Comparison of ENCODE assay signal across 8 mouse cellular contexts in genomic region chr13:94868478-94868950, GRCm38 (mm10). TPM values are rescaled to one million over a fixed set of nuclear protein-coding genes. Genes with fewer than 3 reads are reported as not detected.
A peak's percentile ranks its signal among the peaks of the same experiment; 100 is the strongest.
DNase-seq lines count a peak whose midpoint lies in the region; ATAC-seq and TF ChIP-seq lines count a peak whose summit lies in the region.

No protein-coding gene starts in this region.

- H3K9me3 ChIP-seq in forebrain, embryonic 13.5 days (replicated peaks): no peaks in the 10 kb centered on the region
- no peaks in the 10 kb centered on the region for H3K9me3 ChIP-seq in hindbrain, embryonic 15.5 days
- H3K9me3 ChIP-seq in liver, embryonic 16.5 days (replicated peaks; ENCODE audit: control insufficient read depth, low read length): no peaks in the 10 kb centered on the region
- no peaks in the 10 kb centered on the region for H3K9me3 ChIP-seq in neural tube, embryonic 13.5 days

- 3% methylated on average over 33 of the region's 35 CpGs for whole genome bisulfite sequencing in kidney, adult 2 months
- under 1% methylated on average over 31 of the region's 35 CpGs for WGBS in forebrain, embryonic 13.5 days
- under 1% methylated on average over 35 of the region's 35 CpGs for WGBS in hindbrain, embryonic 15.5 days
- 1% methylated on average over 35 of the region's 35 CpGs for WGBS in liver, embryonic 16.5 days (ENCODE audit: insufficient replicate concordance)
- under 1% methylated on average over 29 of the region's 35 CpGs for WGBS in neural tube, embryonic 13.5 days

- peak; percentile 34 for TF ChIP-seq CTCF in kidney, adult 2 months (conservative IDR thresholded peaks at IDR 0.05; ENCODE audit: insufficient read depth, insufficient read length, low read depth, low read length)

- ATAC-seq in forebrain, embryonic 13.5 days: peak; percentile 81
- peak; percentile 65 for ATAC-seq in hindbrain, embryonic 15.5 days (ENCODE audit: low FRiP score, low read depth)
- peak; percentile 53; the same call in 1 of the 2 replicates for ATAC-seq in liver, embryonic 16.5 days (ENCODE audit: low read depth)
- peak; percentile 79 for ATAC-seq in neural tube, embryonic 13.5 days (ENCODE audit: low read depth)

- 0 out of 2 replicates have a peak overlapping the region, but pooled peaks have one; percentile 16 for H3K9ac ChIP-seq in forebrain, embryonic 13.5 days
- H3K9ac ChIP-seq in hindbrain, embryonic 15.5 days: no peak overlapping the region
- no peak overlapping the region for H3K9ac ChIP-seq in liver, embryonic 16.5 days (ENCODE audit: low read depth, low read length)
- H3K9ac ChIP-seq in neural tube, embryonic 13.5 days: peak overlapping the region; percentile 35; the same call in 1 of the 2 replicates

- no peaks in the 10 kb centered on the region for H3K4me1 ChIP-seq in kidney, adult 2 months (ENCODE audit: control insufficient read depth, insufficient read depth, low read length)
- peaks cover 8% of the 10 kb centered on the region for H3K4me1 ChIP-seq in forebrain, embryonic 13.5 days
- peaks cover 6% of the 10 kb centered on the region for H3K4me1 ChIP-seq in hindbrain, embryonic 15.5 days (replicated peaks)
- peaks cover 2% of the 10 kb centered on the region; the same call in 1 of the 2 replicates for H3K4me1 ChIP-seq in liver, embryonic 16.5 days (ENCODE audit: control insufficient read depth, low read depth, low read length)
- H3K4me1 ChIP-seq in neural tube, embryonic 13.5 days (replicated peaks): peaks cover 14% of the 10 kb centered on the region

- H3K27ac ChIP-seq in kidney, adult 2 months (ENCODE audit: insufficient read depth, low read depth, low read length): no peak overlapping the region
- no peak overlapping the region for H3K27ac ChIP-seq in forebrain, embryonic 13.5 days
- 0 out of 2 replicates have a peak overlapping the region, but pooled peaks have one; percentile 18 for H3K27ac ChIP-seq in hindbrain, embryonic 15.5 days (replicated peaks)
- H3K27ac ChIP-seq in liver, embryonic 16.5 days (ENCODE audit: low read length): no peak overlapping the region
- H3K27ac ChIP-seq in neural tube, embryonic 13.5 days (replicated peaks): no peak overlapping the region

- no peaks in the 10 kb centered on the region for H3K36me3 ChIP-seq in kidney, adult 2 months (ENCODE audit: control insufficient read depth, insufficient read depth, low read length)
- no peaks in the 10 kb centered on the region for H3K36me3 ChIP-seq in forebrain, embryonic 13.5 days (ENCODE audit: poor library complexity, severe bottlenecking)
- H3K36me3 ChIP-seq in hindbrain, embryonic 15.5 days: no peaks in the 10 kb centered on the region
- no peaks in the 10 kb centered on the region for H3K36me3 ChIP-seq in liver, embryonic 16.5 days (ENCODE audit: control insufficient read depth, insufficient read depth)
- H3K36me3 ChIP-seq in neural tube, embryonic 13.5 days: no peaks in the 10 kb centered on the region

- H3K4me2 ChIP-seq in forebrain, embryonic 13.5 days: peak overlapping the region; percentile 51
- peak overlapping the region; percentile 51 for H3K4me2 ChIP-seq in hindbrain, embryonic 15.5 days
- peak overlapping the region; percentile 54 for H3K4me2 ChIP-seq in liver, embryonic 16.5 days (ENCODE audit: low read depth, low read length)
- H3K4me2 ChIP-seq in neural tube, embryonic 13.5 days: peak overlapping the region; percentile 52

- TF ChIP-seq POLR2A in kidney, adult 2 months (IDR thresholded peaks at IDR 0.05; ENCODE audit: low read depth, low read length): no peak

- peak overlapping the region; percentile 23; the same call in 1 of the 2 replicates for H3K4me3 ChIP-seq in kidney, adult 2 months (ENCODE audit: insufficient read depth, low read depth, low read length)
- peak overlapping the region; percentile 24 for H3K4me3 ChIP-seq in forebrain, embryonic 13.5 days
- peak overlapping the region; percentile 21 for H3K4me3 ChIP-seq in hindbrain, embryonic 15.5 days
- H3K4me3 ChIP-seq in liver, embryonic 16.5 days (ENCODE audit: low read depth, low read length): peak overlapping the region; percentile 41
- peak overlapping the region; percentile 24 for H3K4me3 ChIP-seq in neural tube, embryonic 13.5 days

- DNase-seq in kidney, adult 2 months: no peak
- DNase-seq in kidney, adult 11 months: no peak
- DNase-seq in ZHBTc4 (ENCODE audit: low read depth, low spot score): peak; percentile 89
- DNase-seq in right cerebral cortex, adult 18-20 months: no peak

- H3K27me3 ChIP-seq in kidney, adult 2 months (replicated peaks; ENCODE audit: control insufficient read depth, insufficient read depth, low read length): peaks cover 15% of the 10 kb centered on the region
- peaks cover 99% of the 10 kb centered on the region for H3K27me3 ChIP-seq in forebrain, embryonic 13.5 days
- peaks cover 89% of the 10 kb centered on the region for H3K27me3 ChIP-seq in hindbrain, embryonic 15.5 days
- peaks cover 71% of the 10 kb centered on the region for H3K27me3 ChIP-seq in liver, embryonic 16.5 days (ENCODE audit: control insufficient read depth, insufficient read depth, low read depth, low read length)
- H3K27me3 ChIP-seq in neural tube, embryonic 13.5 days: peaks cover 99% of the 10 kb centered on the region

RNA-seq across cellular contexts. Expression of gene Otp, which starts 6.9 kb away (rescaled TPM):
- polyA plus RNA-seq in kidney, adult 2 months (2012; rRNA removed): not detected in 2 replicates
- 3.7 and 10.3 TPM in 2 replicates for polyA plus RNA-seq in forebrain, embryonic 13.5 days (2015; fragmentation: Nextera tagmentation; extraction: Ambion mirVana)
- 6.1 and 6.8 TPM in 2 replicates for polyA plus RNA-seq in hindbrain, embryonic 15.5 days (2015; fragmentation: Nextera tagmentation; extraction: Ambion mirVana)
- polyA plus RNA-seq in liver, embryonic 16.5 days (2015; fragmentation: Nextera tagmentation; extraction: Ambion mirVana): not detected in 2 replicates
- polyA plus RNA-seq in neural tube, embryonic 13.5 days (2015; fragmentation: Nextera tagmentation; extraction: Ambion mirVana): 9.5 and 10.7 TPM in 2 replicates

Comparison
In these comparisons a context has a peak if more than half of its experiments do, and no peak if none do; other contexts are left out.
1. H3K9ac ChIP-seq: peak in forebrain, embryonic 13.5 days (single experiment) and neural tube, embryonic 13.5 days (single experiment); none in hindbrain, embryonic 15.5 days (single experiment) and liver, embryonic 16.5 days (single experiment).
2. Peak in every context shown above with its lines, with median percentiles within 50 percentile points of each other: H3K4me3 ChIP-seq, ATAC-seq and H3K4me2 ChIP-seq.